ENCODE assay signal across 8 mouse cellular contexts in the genomic region with DNA sequence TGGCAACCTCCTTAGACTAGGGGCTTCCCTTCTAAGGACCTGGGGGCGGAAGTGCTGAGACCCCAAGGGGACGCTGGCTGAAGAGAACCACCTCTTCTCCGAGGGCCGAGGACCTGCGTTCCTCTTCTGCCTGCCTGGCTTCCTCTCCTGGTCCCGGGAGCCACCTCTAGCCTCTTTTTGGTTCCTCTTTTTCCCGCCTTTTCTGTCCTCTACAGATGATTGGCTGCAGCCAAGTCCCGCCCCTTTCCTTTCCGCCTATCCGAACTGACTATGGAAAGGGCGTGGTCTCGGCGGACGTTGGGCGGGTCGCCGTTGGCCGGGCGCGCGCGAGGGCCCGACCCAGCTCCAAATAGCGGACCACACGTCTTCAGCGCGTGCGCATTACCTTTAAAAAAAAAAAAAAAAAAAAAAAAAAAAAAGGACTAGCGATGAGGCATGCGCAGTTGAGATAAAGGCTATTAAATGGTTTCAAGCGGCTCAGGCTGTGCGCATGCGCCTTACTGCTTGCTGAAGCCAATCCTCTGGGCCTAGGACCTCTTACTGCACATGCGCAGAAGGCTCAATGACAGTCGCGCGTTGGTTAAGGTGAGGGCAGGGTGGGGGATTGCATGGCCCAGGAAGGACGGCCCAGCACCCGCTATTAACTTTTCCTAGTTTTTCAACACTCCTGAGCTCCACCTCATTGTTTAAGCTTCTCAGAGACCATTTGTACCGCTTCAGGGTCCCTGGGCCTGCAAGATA. TPM values are rescaled to one million over a fixed set of nuclear protein-coding genes. Genes with fewer than 3 reads are reported as not detected.
DNase-seq lines count a peak whose midpoint lies in the region; ATAC-seq lines count a peak whose summit lies in the region.

A gene (minus strand): TSS at position 198 of the 741 bp plus-strand sequence.
A gene (plus strand): TSS at position 425 of the 741 bp plus-strand sequence.

- peak within 1 kb of the TSS; percentile 99 for H3K4me2 ChIP-seq in hindbrain, embryonic 14.5 days (replicated peaks)

- peak within 1 kb of the TSS; percentile 77 for H3K27ac ChIP-seq in hindbrain, embryonic 14.5 days

- H3K9me3 ChIP-seq in hindbrain, embryonic 14.5 days (ENCODE audit: control insufficient read depth, low read length), result no peaks in the 10 kb centered on the region

- H3K4me1 ChIP-seq in hindbrain, embryonic 14.5 days (replicated peaks; ENCODE audit: control insufficient read depth, insufficient read depth, low read length), result peaks cover 13% of the 10 kb centered on the region

- H3K9ac ChIP-seq in hindbrain, embryonic 14.5 days, result peak within 1 kb of the TSS; percentile 71

- no peaks in the 10 kb centered on the region for H3K27me3 ChIP-seq in hindbrain, embryonic 14.5 days (ENCODE audit: control insufficient read depth, insufficient read depth, low read length)

- peak; percentile 100 for DNase-seq in R1 (ENCODE audit: low read depth, low spot score)
- DNase-seq in cerebellum, postnatal 25 days, result peak; percentile 96 to 98
- DNase-seq in frontal cortex, postnatal 25 days (ENCODE audit: low spot score in 2 of 2), result peak; percentile 88 to 94
- peak; percentile 99 for DNase-seq in hindbrain, embryonic 14.5 days (ENCODE audit: low spot score)
- DNase-seq in layer of hippocampus, postnatal 36 days, result peak; percentile 94 to 96
- DNase-seq in lung, postnatal 36 days, result peak; percentile 98
- peak; percentile 99 for DNase-seq in retina, postnatal 1 day
- peak; percentile 91 to 96 for DNase-seq in urinary bladder, adult 18-20 months (ENCODE audit: low spot score in 2 of 2)

- peak; percentile 92 for ATAC-seq in hindbrain, embryonic 14.5 days (ENCODE audit: low FRiP score)

- WGBS in hindbrain, embryonic 14.5 days, result 1% methylated on average over 40 of the region's 40 CpGs

- peak within 1 kb of the TSS; percentile 52 for H3K4me3 ChIP-seq in hindbrain, embryonic 14.5 days (replicated peaks; ENCODE audit: low read length)

- H3K36me3 ChIP-seq in hindbrain, embryonic 14.5 days (replicated peaks; ENCODE audit: control insufficient read depth, insufficient read depth), result no peaks in the 10 kb centered on the region

RNA-seq across cellular contexts. Expression of the first gene that starts in this region (rescaled TPM):
- polyA plus RNA-seq in hindbrain, embryonic 14.5 days (2014; fragmentation: Nextera tagmentation; extraction: Ambion mirVana), result 0.39 and 0.40 TPM in 2 replicates
- not detected for total RNA-seq in layer of hippocampus, postnatal 36 days (2021)

RNA-seq across cellular contexts. Expression of the second gene that starts in this region (rescaled TPM):
- 4.3 and 5.6 TPM in 2 replicates for polyA plus RNA-seq in hindbrain, embryonic 14.5 days (2014; fragmentation: Nextera tagmentation; extraction: Ambion mirVana)
- total RNA-seq in layer of hippocampus, postnatal 36 days (2021), result 10 to 100 TPM; 20.8 to 25.9 TPM

Comparison
In these comparisons a context has a peak if more than half of its experiments do, and no peak if none do; other contexts are left out.
1. Peak in every context shown above with its lines: DNase-seq, ATAC-seq, H3K4me3 ChIP-seq and H3K27ac ChIP-seq.